Mouse (Mus musculus) brain, embryonic 14.5 days (tissue): ENCODE data around the gene Rprd2.

Source experiments
- CTCF ChIP-seq: fragments of 200-500 bp; IDR thresholded peaks from 2 replicates; pipeline ENCODE4 v1.5.1; 2012; ENCODE audit warnings: inconsistent platforms, mild to moderate bottlenecking, moderate library complexity, borderline replicate concordance; ENCODE audit not compliant: insufficient read depth, insufficient read length; ENCODE audit errors: extremely low read depth
- POLR2A ChIP-seq: fragments of 200-500 bp; IDR thresholded peaks from 2 replicates; pipeline ENCODE4 v1.6.1; 2012; ENCODE audit warnings: mild to moderate bottlenecking, inconsistent platforms, borderline replicate concordance; ENCODE audit not compliant: poor library complexity, insufficient read depth, insufficient read length, severe bottlenecking; ENCODE audit errors: extremely low read depth

DNA sequence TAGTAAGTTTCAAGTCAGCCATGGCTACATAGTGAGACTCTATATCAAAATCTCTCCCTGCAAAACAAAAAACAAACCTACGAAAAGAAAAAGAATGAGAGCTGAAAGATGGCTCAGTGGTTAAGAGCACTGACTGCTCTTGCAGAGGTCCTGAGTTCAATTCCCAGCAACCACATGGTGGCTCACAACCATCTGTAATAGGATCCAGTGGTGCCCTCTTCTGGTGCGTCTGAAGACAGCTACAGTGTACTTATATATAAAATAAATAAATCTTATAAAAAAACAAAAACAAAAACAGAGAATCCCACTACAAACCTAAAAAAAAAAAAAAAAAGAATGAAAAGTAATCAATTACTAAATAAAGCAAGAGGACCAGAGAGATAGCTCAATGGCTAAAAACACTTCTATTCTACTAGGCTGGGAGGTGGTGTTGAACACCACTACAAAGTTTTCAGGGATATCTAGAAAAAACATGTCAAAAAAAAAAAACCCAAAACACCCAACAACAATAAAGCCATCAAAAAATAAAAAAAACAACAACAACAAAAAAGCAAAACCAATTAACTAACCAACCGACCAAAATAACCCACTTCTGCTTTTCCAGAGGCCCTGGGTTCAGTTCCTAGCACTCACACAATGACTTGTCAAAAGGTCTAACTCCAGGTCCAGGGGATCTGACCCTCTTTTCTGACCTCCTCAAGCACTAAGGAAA lies 24.0 kb upstream of the Rprd2 start:
- no peak for TF ChIP-seq CTCF
- no peak for TF ChIP-seq POLR2A
